Mouse (Mus musculus): ENCODE data around the gene Gas2l2.

Gene Gas2l2

DNA sequence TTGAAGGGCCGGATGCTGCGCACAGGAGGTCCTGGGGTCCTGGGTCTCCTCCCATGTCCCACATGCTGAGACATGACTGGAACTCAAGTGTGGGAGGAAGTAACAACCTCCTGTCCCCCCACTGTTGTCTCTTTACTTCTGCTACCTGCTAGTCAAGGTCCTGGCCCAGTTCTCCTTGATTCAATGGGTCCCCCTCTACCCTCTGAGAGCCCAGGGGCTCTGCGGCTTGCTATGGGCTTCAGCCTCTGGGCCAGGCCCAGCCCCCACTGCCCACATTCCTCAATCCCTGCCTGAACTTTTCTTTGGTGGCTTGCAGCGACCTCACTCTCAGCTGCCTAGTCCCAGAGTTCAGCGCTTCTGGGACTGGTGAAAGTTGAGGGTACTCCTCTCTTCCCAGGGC lies at the start of gene Gas2l2:
Gene Gas2l2, minus strand, starts transcription at position 101 of the 400 bp plus-strand sequence.
- in situ Hi-C loops (cut with MboI; ENCODE audit: low pct_unique_long_range_greater_than_20kb in 1 of 2, low sequenced_read_pairs in 2 of 2, unreplicated experiment in 1 of 2), result loop anchor here (10.0 to 25.0 kb wide), 2 partner anchors 105 to 308 kb away; partner anchors contain the start of gene Wfdc21 (in 1 of the 2)

DNA sequence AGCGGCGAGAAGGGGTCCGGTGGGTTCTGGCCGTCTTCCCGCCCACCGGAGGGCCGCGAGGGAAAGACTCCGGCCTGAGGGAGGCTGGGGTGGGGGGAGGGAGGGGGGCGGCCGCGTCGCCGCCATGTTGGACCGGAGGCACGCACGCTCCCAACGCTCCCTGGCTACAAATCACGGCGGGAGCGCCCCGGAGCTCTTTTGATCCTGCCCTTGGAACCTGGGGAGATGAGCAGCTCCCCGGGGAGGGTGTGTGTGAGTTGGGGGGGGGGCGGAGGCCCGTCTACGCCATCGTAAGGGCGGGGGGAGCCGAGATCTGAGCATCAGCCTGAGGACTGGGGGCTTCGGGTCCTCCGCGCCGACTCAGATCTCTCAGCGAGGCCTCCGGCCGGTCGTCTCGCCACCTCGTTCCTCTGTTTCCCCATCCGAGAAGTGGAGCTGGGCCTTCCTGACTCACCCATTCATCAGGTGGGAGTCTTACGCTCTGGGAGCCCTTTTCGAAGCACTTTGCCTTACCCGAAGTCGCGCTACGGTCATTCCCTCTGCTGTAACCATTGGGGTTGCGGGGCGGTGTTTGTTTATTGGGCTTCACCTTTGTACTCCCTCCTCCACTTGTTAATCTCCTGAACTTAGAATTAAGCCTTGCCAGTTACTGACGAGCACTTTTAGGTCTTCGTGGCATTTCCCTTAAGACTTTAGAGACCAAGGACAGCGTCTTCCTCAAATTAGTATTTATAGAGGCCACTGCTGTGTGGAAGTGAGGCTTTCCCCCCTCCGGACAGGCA lies 44.2 kb upstream of the Gas2l2 start:
- in situ Hi-C loops (cut with MboI; ENCODE audit: low pct_unique_long_range_greater_than_20kb in 1 of 2, low sequenced_read_pairs in 2 of 2, unreplicated experiment in 1 of 2), result no loop called here

- in situ Hi-C loops (cut with MboI; ENCODE audit: low pct_unique_long_range_greater_than_20kb in 1 of 2, low sequenced_read_pairs in 2 of 2, unreplicated experiment in 1 of 2), result no loop called here
Measured at GRCm38 (mm10) chr11:83472324-83473234, 43.3 kb upstream of the Gas2l2 start, which contains the start of gene Taf15. Taf15 (plus strand) TSS chr11:83473086.

DNA sequence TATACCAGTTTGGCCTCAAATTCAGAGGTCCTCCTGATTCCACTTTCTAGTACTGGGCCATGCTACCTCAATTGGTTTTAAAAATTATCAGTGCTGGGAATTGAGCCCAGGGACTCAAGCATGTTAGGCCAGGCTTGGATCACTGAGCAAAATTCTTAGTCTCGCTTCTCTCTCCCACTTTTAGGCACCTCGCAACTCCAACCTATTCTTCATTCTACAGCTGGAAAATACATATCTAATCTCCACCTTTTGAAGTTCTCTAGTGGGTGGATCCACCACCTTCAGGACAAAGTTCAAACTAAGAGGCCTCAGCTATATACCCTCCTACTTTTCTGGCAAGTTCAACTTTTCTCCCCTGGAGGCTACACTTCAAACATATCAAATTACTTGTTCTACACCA lies 42.5 kb upstream of the Gas2l2 start:
- in situ Hi-C loops (cut with MboI; ENCODE audit: low pct_unique_long_range_greater_than_20kb in 1 of 2, low sequenced_read_pairs in 2 of 2, unreplicated experiment in 1 of 2), result no loop called here

- in situ Hi-C loops (cut with MboI; ENCODE audit: low pct_unique_long_range_greater_than_20kb in 1 of 2, low sequenced_read_pairs in 2 of 2, unreplicated experiment in 1 of 2), result no loop called here
Measured at GRCm38 (mm10) chr11:83468765-83469164, 39.5 kb upstream of the Gas2l2 start.

- in situ Hi-C loops (cut with MboI; ENCODE audit: low pct_unique_long_range_greater_than_20kb in 1 of 2, low sequenced_read_pairs in 2 of 2, unreplicated experiment in 1 of 2), result no loop called here
Measured at GRCm38 (mm10) chr11:83467120-83467652, 37.9 kb upstream of the Gas2l2 start.

- in situ Hi-C loops (cut with MboI; ENCODE audit: low pct_unique_long_range_greater_than_20kb in 1 of 2, low sequenced_read_pairs in 2 of 2, unreplicated experiment in 1 of 2), result no loop called here
Measured at GRCm38 (mm10) chr11:83465976-83466375, 36.7 kb upstream of the Gas2l2 start.

- in situ Hi-C loops (cut with MboI; ENCODE audit: low pct_unique_long_range_greater_than_20kb in 1 of 2, low sequenced_read_pairs in 2 of 2, unreplicated experiment in 1 of 2), result no loop called here
Measured at GRCm38 (mm10) chr11:83462711-83463244, 33.5 kb upstream of the Gas2l2 start, which contains the start of gene Mmp28. Mmp28 (minus strand) TSS chr11:83463071.

GRCm38 (mm10) chr11:83461462-83462027 lies 32.3 kb upstream of the Gas2l2 start:
- in situ Hi-C loops (cut with MboI; ENCODE audit: low pct_unique_long_range_greater_than_20kb in 1 of 2, low sequenced_read_pairs in 2 of 2, unreplicated experiment in 1 of 2), result no loop called here

GRCm38 (mm10) chr11:83457912-83458601 lies 28.8 kb upstream of the Gas2l2 start:
- in situ Hi-C loops (cut with MboI; ENCODE audit: low pct_unique_long_range_greater_than_20kb in 1 of 2, low sequenced_read_pairs in 2 of 2, unreplicated experiment in 1 of 2), result no loop called here

DNA sequence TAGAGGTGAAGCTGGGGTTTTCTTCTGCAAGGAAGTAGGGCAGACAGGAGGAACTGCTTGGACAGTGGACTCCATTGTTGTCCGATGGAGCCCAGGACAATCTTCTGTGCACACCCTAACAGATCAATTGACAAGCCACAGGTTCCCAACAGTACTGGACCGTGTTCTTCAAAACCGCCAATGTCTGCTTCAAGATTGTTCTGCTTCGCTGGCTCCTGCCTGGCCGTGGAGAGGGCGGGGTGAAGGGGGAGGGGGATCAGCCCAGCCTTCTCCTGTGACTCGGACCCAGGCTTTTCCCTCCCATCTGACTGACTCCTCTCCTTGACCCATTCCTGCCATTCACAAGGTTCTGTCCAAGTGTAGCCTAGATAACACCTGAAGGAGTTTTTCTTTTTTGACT lies 28.0 kb upstream of the Gas2l2 start:
- in situ Hi-C loops (cut with MboI; ENCODE audit: low pct_unique_long_range_greater_than_20kb in 1 of 2, low sequenced_read_pairs in 2 of 2, unreplicated experiment in 1 of 2), result no loop called here

GRCm38 (mm10) chr11:83455608-83456007 lies 26.4 kb upstream of the Gas2l2 start:
- in situ Hi-C loops (cut with MboI; ENCODE audit: low pct_unique_long_range_greater_than_20kb in 1 of 2, low sequenced_read_pairs in 2 of 2, unreplicated experiment in 1 of 2), result no loop called here

- in situ Hi-C loops (cut with MboI; ENCODE audit: low pct_unique_long_range_greater_than_20kb in 1 of 2, low sequenced_read_pairs in 2 of 2, unreplicated experiment in 1 of 2), result no loop called here
Measured at GRCm38 (mm10) chr11:83454548-83454947, 25.3 kb upstream of the Gas2l2 start.

DNA sequence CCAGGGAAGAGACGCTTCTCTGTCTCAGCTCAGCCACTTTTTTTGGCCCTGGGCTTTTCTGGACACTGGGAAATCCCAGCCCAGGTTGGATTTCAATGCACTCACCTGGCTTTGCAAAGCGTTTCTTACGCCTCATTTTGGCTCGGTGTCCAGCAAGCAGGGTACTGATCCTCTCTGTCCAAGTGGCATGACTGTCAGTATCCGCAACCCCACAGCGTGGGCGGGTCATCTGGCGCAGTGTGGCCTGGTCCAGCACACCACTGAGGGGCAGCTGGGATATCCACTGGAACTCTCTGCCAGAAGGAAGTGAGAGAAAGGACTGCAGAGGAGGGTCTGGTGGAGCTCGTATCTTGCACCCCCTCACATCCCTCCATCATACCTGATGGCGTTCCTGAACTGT lies 22.0 kb upstream of the Gas2l2 start:
- in situ Hi-C loops (cut with MboI; ENCODE audit: low pct_unique_long_range_greater_than_20kb in 1 of 2, low sequenced_read_pairs in 2 of 2, unreplicated experiment in 1 of 2), result no loop called here

GRCm38 (mm10) chr11:83450550-83450949 lies 21.3 kb upstream of the Gas2l2 start:
- in situ Hi-C loops (cut with MboI; ENCODE audit: low pct_unique_long_range_greater_than_20kb in 1 of 2, low sequenced_read_pairs in 2 of 2, unreplicated experiment in 1 of 2), result no loop called here

GRCm38 (mm10) chr11:83449298-83449697 lies 20.0 kb upstream of the Gas2l2 start:
- in situ Hi-C loops (cut with MboI; ENCODE audit: low pct_unique_long_range_greater_than_20kb in 1 of 2, low sequenced_read_pairs in 2 of 2, unreplicated experiment in 1 of 2), result loop anchor here in 1 of 2 experiments (25.0 kb wide), 1 partner anchor 288 kb away; the partner anchor contains the start of gene Wfdc21

- in situ Hi-C loops (cut with MboI; ENCODE audit: low pct_unique_long_range_greater_than_20kb in 1 of 2, low sequenced_read_pairs in 2 of 2, unreplicated experiment in 1 of 2), result loop anchor here in 1 of 2 experiments (25.0 kb wide), 1 partner anchor 288 kb away; the partner anchor contains the start of gene Wfdc21
Measured at GRCm38 (mm10) chr11:83448927-83449236, 19.6 kb upstream of the Gas2l2 start.
